Mouse (Mus musculus): Measurements from ENCODE around the gene Lef1. TPM values are rescaled to one million over a fixed set of nuclear protein-coding genes. Genes with fewer than 3 reads are reported as not detected.

The Lef1 gene
- 6.5 and 21.8 TPM in 2 replicates for polyA plus RNA-seq (2015; fragmentation: Nextera tagmentation; extraction: Ambion mirVana)

GRCm38 (mm10) chr3:131110191-131111150, at the start of gene Lef1:
TSS of gene Lef1 (plus strand) at chr3:131110471.
- Histone ChIP-seq H3K4me2 (peak within 1 kb of the TSS; percentile 99), H3K9me3 (replicated peaks) (no peaks in the 10 kb centered on the region), H3K4me1 (replicated peaks) (peaks cover 64% of the 10 kb centered on the region), H3K36me3 (no peaks in the 10 kb centered on the region), H3K4me3 (peak within 1 kb of the TSS; percentile 69), H3K9ac (peak within 1 kb of the TSS; percentile 59), H3K27me3 (peaks cover 79% of the 10 kb centered on the region), H3K27ac (peak within 1 kb of the TSS; percentile 36; the same call in 1 of the 2 replicates)
- under 1% methylated on average over 69 of the region's 69 CpGs for WGBS
- 0 out of 2 replicates have a peak, but pooled peaks have one; percentile 25 for ATAC-seq (replicated peaks; ENCODE audit: insufficient number of reproducible peaks, insufficient read depth, low FRiP score, low read depth)

- no peaks in the 10 kb centered on the region for H3K36me3 ChIP-seq
- no peaks in the 10 kb centered on the region for H3K27me3 ChIP-seq
- ATAC-seq (replicated peaks; ENCODE audit: insufficient number of reproducible peaks, insufficient read depth, low FRiP score, low read depth) = no peak
- H3K9ac ChIP-seq = no peak overlapping the region
- 79% methylated on average over 9 of the region's 9 CpGs for WGBS
- no peak overlapping the region for H3K27ac ChIP-seq
- 0 out of 2 replicates have a peak, but pooled peaks cover 2% of the 10 kb centered on the region for H3K4me1 ChIP-seq (replicated peaks)
- no peak overlapping the region for H3K4me3 ChIP-seq
- no peak overlapping the region for H3K4me2 ChIP-seq
- H3K9me3 ChIP-seq (replicated peaks) = no peaks in the 10 kb centered on the region
These were observed 45.3 kb upstream of the Lef1 start for GRCm38 (mm10) chr3:131065001-131065400.

- no peak overlapping the region for H3K27ac ChIP-seq
- no peaks in the 10 kb centered on the region for H3K36me3 ChIP-seq
- no peaks in the 10 kb centered on the region for H3K9me3 ChIP-seq (replicated peaks)
- no peak overlapping the region for H3K9ac ChIP-seq
- H3K4me1 ChIP-seq (replicated peaks) = 0 out of 2 replicates have a peak, but pooled peaks cover 2% of the 10 kb centered on the region
- H3K27me3 ChIP-seq = no peaks in the 10 kb centered on the region
- H3K4me3 ChIP-seq = no peak overlapping the region
- no peak for ATAC-seq (replicated peaks; ENCODE audit: insufficient number of reproducible peaks, insufficient read depth, low FRiP score, low read depth)
- H3K4me2 ChIP-seq = no peak overlapping the region
- WGBS = 29% methylated on average over 8 of the region's 8 CpGs
These were observed 44.1 kb upstream of the Lef1 start for GRCm38 (mm10) chr3:131066171-131066570.

GRCm38 (mm10) chr3:131068000-131068399, 42.3 kb upstream of the Lef1 start:
- Histone ChIP-seq H3K4me2 (no peak overlapping the region), H3K36me3 (no peaks in the 10 kb centered on the region), H3K27me3 (no peaks in the 10 kb centered on the region), H3K4me1 (replicated peaks) (0 out of 2 replicates have a peak, but pooled peaks cover 2% of the 10 kb centered on the region), H3K9me3 (replicated peaks) (no peaks in the 10 kb centered on the region), H3K4me3 (no peak overlapping the region), H3K9ac (no peak overlapping the region), H3K27ac (no peak overlapping the region)
- ATAC-seq (replicated peaks; ENCODE audit: insufficient number of reproducible peaks, insufficient read depth, low FRiP score, low read depth) = no peak
- 82% methylated on average over 5 of the region's 5 CpGs for WGBS

GRCm38 (mm10) chr3:131070210-131070609, 40.1 kb upstream of the Lef1 start:
- Histone ChIP-seq H3K9ac (no peak overlapping the region), H3K4me3 (no peak overlapping the region), H3K9me3 (replicated peaks) (no peaks in the 10 kb centered on the region), H3K27me3 (no peaks in the 10 kb centered on the region), H3K27ac (no peak overlapping the region), H3K4me1 (replicated peaks) (0 out of 2 replicates have a peak, but pooled peaks cover 2% of the 10 kb centered on the region), H3K4me2 (no peak overlapping the region), H3K36me3 (no peaks in the 10 kb centered on the region)
- ATAC-seq (replicated peaks; ENCODE audit: insufficient number of reproducible peaks, insufficient read depth, low FRiP score, low read depth) = no peak
- 58% methylated on average over 7 of the region's 7 CpGs for WGBS

GRCm38 (mm10) chr3:131072661-131073060, 37.6 kb upstream of the Lef1 start:
- Histone ChIP-seq H3K27ac (no peak overlapping the region), H3K27me3 (no peaks in the 10 kb centered on the region), H3K36me3 (no peaks in the 10 kb centered on the region), H3K4me1 (replicated peaks) (no peaks in the 10 kb centered on the region), H3K4me3 (no peak overlapping the region), H3K9me3 (replicated peaks) (no peaks in the 10 kb centered on the region), H3K9ac (no peak overlapping the region), H3K4me2 (no peak overlapping the region)
- no peak for ATAC-seq (replicated peaks; ENCODE audit: insufficient number of reproducible peaks, insufficient read depth, low FRiP score, low read depth)
- WGBS = 78% methylated on average over 4 of the region's 4 CpGs

GRCm38 (mm10) chr3:131073946-131074345, 36.3 kb upstream of the Lef1 start:
- no peaks in the 10 kb centered on the region for H3K4me1 ChIP-seq (replicated peaks)
- no peak overlapping the region for H3K27ac ChIP-seq
- H3K9me3 ChIP-seq (replicated peaks) = no peaks in the 10 kb centered on the region
- no peak overlapping the region for H3K4me3 ChIP-seq
- ATAC-seq (replicated peaks; ENCODE audit: insufficient number of reproducible peaks, insufficient read depth, low FRiP score, low read depth) = no peak
- no peak overlapping the region for H3K9ac ChIP-seq
- 83% methylated on average over 4 of the region's 4 CpGs for WGBS
- H3K27me3 ChIP-seq = no peaks in the 10 kb centered on the region
- H3K36me3 ChIP-seq = no peaks in the 10 kb centered on the region
- no peak overlapping the region for H3K4me2 ChIP-seq

- Histone ChIP-seq H3K4me1 (replicated peaks) (no peaks in the 10 kb centered on the region), H3K9me3 (replicated peaks) (no peaks in the 10 kb centered on the region), H3K36me3 (no peaks in the 10 kb centered on the region), H3K9ac (no peak overlapping the region), H3K4me3 (no peak overlapping the region), H3K4me2 (no peak overlapping the region), H3K27ac (no peak overlapping the region), H3K27me3 (no peaks in the 10 kb centered on the region)
- no peak for ATAC-seq (replicated peaks; ENCODE audit: insufficient number of reproducible peaks, insufficient read depth, low FRiP score, low read depth)
- WGBS = 78% methylated on average over 6 of the region's 6 CpGs
These were observed 32.1 kb upstream of the Lef1 start for GRCm38 (mm10) chr3:131078041-131078621.

- WGBS = 73% methylated on average over 5 of the region's 5 CpGs
- no peaks in the 10 kb centered on the region for H3K36me3 ChIP-seq
- no peaks in the 10 kb centered on the region for H3K27me3 ChIP-seq
- no peak for ATAC-seq (replicated peaks; ENCODE audit: insufficient number of reproducible peaks, insufficient read depth, low FRiP score, low read depth)
- no peaks in the 10 kb centered on the region for H3K4me1 ChIP-seq (replicated peaks)
- no peaks in the 10 kb centered on the region for H3K9me3 ChIP-seq (replicated peaks)
- H3K27ac ChIP-seq = no peak overlapping the region
- H3K4me2 ChIP-seq = no peak overlapping the region
- H3K4me3 ChIP-seq = no peak overlapping the region
- no peak overlapping the region for H3K9ac ChIP-seq
These were observed 31.6 kb upstream of the Lef1 start for GRCm38 (mm10) chr3:131078719-131079118.

- H3K27me3 ChIP-seq = no peaks in the 10 kb centered on the region
- no peak overlapping the region for H3K27ac ChIP-seq
- peaks cover 6% of the 10 kb centered on the region for H3K4me1 ChIP-seq (replicated peaks)
- WGBS = 73% methylated on average over 6 of the region's 6 CpGs
- no peak for ATAC-seq (replicated peaks; ENCODE audit: insufficient number of reproducible peaks, insufficient read depth, low FRiP score, low read depth)
- H3K4me2 ChIP-seq = no peak overlapping the region
- H3K4me3 ChIP-seq = no peak overlapping the region
- no peaks in the 10 kb centered on the region for H3K36me3 ChIP-seq
- no peak overlapping the region for H3K9ac ChIP-seq
- H3K9me3 ChIP-seq (replicated peaks) = no peaks in the 10 kb centered on the region
These were observed 26.5 kb upstream of the Lef1 start for GRCm38 (mm10) chr3:131083722-131084121.

GRCm38 (mm10) chr3:131084718-131085561, 25.3 kb upstream of the Lef1 start:
- Histone ChIP-seq H3K27me3 (no peaks in the 10 kb centered on the region), H3K4me1 (replicated peaks) (peaks cover 6% of the 10 kb centered on the region), H3K9me3 (replicated peaks) (no peaks in the 10 kb centered on the region), H3K27ac (no peak overlapping the region), H3K4me3 (peak overlapping the region; percentile 45), H3K4me2 (peak overlapping the region; percentile 65), H3K9ac (no peak overlapping the region), H3K36me3 (no peaks in the 10 kb centered on the region)
- WGBS = 11% methylated on average over 30 of the region's 30 CpGs
- no peak for ATAC-seq (replicated peaks; ENCODE audit: insufficient number of reproducible peaks, insufficient read depth, low FRiP score, low read depth)

Data from heart, embryonic 15.5 days (tissue).